Mouse (Mus musculus) cerebellum, adult 2 months (tissue): Measurements from ENCODE around the gene Sp2.

Experiments used
- CTCF ChIP-seq: fragments of 200-500 bp; IDR thresholded peaks from 2 replicates; pipeline ENCODE4 v1.5.1; 2011; ENCODE audit warnings: low read depth, mild to moderate bottlenecking, control low read depth, low read length, moderate library complexity, borderline replicate concordance; ENCODE audit not compliant: insufficient read depth
- POLR2A ChIP-seq: fragments of 200-500 bp; IDR thresholded peaks from 2 replicates; pipeline ENCODE4 v1.6.1; 2011; ENCODE audit warnings: low read length, control low read depth, borderline replicate concordance; ENCODE audit not compliant: insufficient read depth

GRCm38 (mm10) chr11:97024977-97025376 is 42.2 kb upstream of the Sp2 start:
- TF ChIP-seq POLR2A (no peak), CTCF (no peak)
